Mouse (Mus musculus) thymus, adult 2 months (tissue): Measurements from ENCODE around the gene Hoxa4.

ENCODE experiments used
- CTCF ChIP-seq: fragments of 200-500 bp; IDR thresholded peaks from 2 replicates; pipeline ENCODE4 v1.5.1; 2012; ENCODE audit warnings: mild to moderate bottlenecking, control low read depth, low read length, moderate library complexity, borderline replicate concordance; ENCODE audit not compliant: control insufficient read depth, poor library complexity, insufficient read depth; ENCODE audit errors: extremely low read depth
- POLR2A ChIP-seq: fragments of 200-500 bp; IDR thresholded peaks from 2 replicates; pipeline ENCODE4 v1.6.1; 2012; ENCODE audit warnings: mild to moderate bottlenecking, low read length, control low read depth, moderate library complexity; ENCODE audit not compliant: control insufficient read depth, poor library complexity, insufficient read depth; ENCODE audit errors: extremely low read depth

- no peak for TF ChIP-seq CTCF
- TF ChIP-seq POLR2A = no peak
Observed at GRCm38 (mm10) chr6:52236806-52237205, 45.3 kb upstream of the Hoxa4 start.
